Mouse (Mus musculus) stomach, postnatal 0 days (tissue): ENCODE data around the gene Slc2a8.

Experiments used
- CTCF ChIP-seq: IDR thresholded peaks from 2 replicates; pipeline ENCODE4 v1.5.1; 2016; ENCODE audit warnings: antibody characterized with exemption, low read depth, mild to moderate bottlenecking, moderate library complexity
- EP300 ChIP-seq: optimal IDR thresholded peaks from 2 replicates; pipeline ENCODE3; 2016; ENCODE audit warnings: antibody characterized with exemption

GRCm38 (mm10) chr2:32978675-32979074 lies 3.2 kb downstream of the Slc2a8 start:
- no peak for TF ChIP-seq CTCF
- TF ChIP-seq EP300 = no peak
